Mouse (Mus musculus) liver, postnatal 0 days (tissue): Measurements from ENCODE around the gene Gm17655.

Experiments used
- CTCF ChIP-seq: sonication (generic); IDR thresholded peaks from 2 replicates; pipeline ENCODE4 v1.5.1; 2016; ENCODE audit warnings: antibody characterized with exemption, low read depth
- EP300 ChIP-seq: IDR thresholded peaks from 2 replicates; pipeline ENCODE4 v1.6.1; 2016; ENCODE audit warnings: antibody characterized with exemption, low read depth, mild to moderate bottlenecking

DNA sequence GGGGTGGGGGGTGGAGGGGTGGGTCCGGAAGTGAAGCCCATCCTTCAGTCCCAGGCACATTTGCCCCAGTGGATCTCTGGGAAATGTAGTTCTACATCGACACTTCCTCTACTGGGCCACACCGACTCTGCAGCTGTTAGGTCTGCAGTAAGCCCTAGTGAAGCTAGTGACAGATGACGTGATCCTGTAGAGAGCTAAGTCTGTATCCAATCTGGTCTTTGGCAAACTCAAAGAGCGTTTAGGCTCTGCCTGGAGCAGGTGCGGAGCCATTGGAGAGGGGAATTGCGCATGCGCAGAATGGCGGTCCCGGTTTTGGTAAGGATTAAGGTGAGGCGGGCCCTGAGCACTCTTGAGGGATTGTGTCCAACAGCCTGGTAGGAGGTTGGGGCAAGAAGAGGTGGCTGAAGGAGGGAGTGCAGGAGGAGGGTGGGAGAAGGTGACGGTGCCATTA, 37.7 kb upstream of the Gm17655 start, which contains the start of gene Zfp605:
- TF ChIP-seq CTCF, result no peak
- no peak for TF ChIP-seq EP300
